Mouse (Mus musculus): ENCODE results near the gene Itga5. TPM values are rescaled to one million over a fixed set of nuclear protein-coding genes. Genes with fewer than 3 reads are reported as not detected.
A peak's percentile ranks its signal among the peaks of the same experiment; 100 is the strongest.
"Not testable (repeated sequence)": the region's sequence is repeated elsewhere in the genome, so short reads cannot be mapped to it uniquely, and the experiment has no call there.

Gene Itga5
- 44.8 and 45.5 TPM in 2 replicates for polyA plus RNA-seq (2015; fragmentation: Nextera tagmentation; extraction: Ambion mirVana)

DNA sequence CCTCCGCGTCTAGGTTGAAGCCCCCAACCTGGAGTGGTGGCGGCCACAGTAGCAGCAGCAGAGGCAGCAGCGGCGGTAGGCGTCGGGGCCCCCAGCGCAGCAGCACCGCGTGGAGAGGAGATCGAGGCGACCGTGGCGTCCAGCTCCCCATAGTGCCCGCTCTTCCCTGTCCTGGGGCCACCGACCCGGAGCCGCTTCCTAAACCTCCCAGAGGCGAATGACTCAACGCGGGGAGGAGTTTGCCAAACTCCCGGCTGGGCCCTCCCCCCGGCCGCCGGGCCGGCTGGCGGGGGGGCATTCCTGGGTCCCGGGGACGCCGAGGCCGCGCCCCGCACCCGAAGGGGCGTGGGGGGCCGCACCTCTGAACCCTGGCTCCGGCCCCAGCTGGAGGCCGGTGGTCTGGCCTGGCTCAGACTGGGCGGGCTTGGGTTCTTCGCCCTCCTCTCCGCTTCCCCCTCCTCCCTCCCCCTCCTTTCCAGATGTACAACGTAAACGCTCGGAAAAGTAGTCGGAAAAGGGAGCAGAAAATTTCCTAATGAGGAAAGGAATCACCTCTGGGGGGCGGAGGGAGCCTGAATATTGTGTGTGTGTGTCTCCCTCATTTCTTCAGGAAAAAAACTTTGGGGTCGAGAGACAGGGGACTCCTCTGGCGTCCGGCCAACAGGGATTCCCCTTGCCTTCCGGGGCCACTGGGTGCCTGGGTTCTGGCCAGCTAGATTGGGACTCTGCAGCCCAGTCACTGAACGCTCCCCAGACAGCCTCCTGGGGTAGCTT, at the start of gene Itga5:
Gene Itga5, minus strand, starts transcription at position 388 of the 774 bp plus-strand sequence.
- no peaks in the 10 kb centered on the region for H3K9me3 ChIP-seq
- peak within 1 kb of the TSS; percentile 86 for H3K4me3 ChIP-seq (replicated peaks)
- 1% methylated on average over 51 of the region's 51 CpGs for WGBS
- H3K36me3 ChIP-seq: no peaks in the 10 kb centered on the region
- peak within 1 kb of the TSS; percentile 87 for H3K4me2 ChIP-seq (replicated peaks)
- peaks cover 19% of the 10 kb centered on the region for H3K4me1 ChIP-seq (replicated peaks)
- ATAC-seq: peak; percentile 84
- H3K27me3 ChIP-seq (replicated peaks): no peaks in the 10 kb centered on the region
- H3K27ac ChIP-seq: peak within 1 kb of the TSS; percentile 92
- peak within 1 kb of the TSS; percentile 89 for H3K9ac ChIP-seq

- H3K36me3 ChIP-seq; H3K9ac ChIP-seq; H3K4me1 ChIP-seq (replicated peaks); H3K4me3 ChIP-seq (replicated peaks); H3K27me3 ChIP-seq (replicated peaks); ATAC-seq; H3K27ac ChIP-seq; H3K9me3 ChIP-seq; H3K4me2 ChIP-seq (replicated peaks): not testable (repeated sequence)
- 82% methylated on average over 3 of the region's 3 CpGs for WGBS
Measured at GRCm38 (mm10) chr15:103405586-103405985, 39.0 kb upstream of the Itga5 start.

DNA sequence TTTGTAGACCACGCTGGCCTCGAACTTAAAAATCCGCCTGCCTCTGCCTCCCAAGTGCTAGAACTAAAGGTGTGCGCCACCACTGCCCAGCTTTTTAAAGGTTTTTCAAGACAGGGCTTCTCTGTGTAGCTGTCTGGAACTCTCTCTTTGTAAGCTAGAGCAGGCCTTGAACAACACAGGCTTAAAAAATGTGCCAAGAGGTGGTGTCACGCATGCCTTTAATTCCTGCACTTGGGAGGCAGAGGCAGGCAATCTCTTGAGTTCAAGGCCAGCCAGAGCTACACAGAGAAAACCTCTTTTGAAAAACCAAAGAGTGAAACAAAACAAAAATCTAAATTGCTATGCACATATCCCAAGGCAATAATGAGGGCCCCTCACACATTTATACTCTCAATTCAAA, 34.8 kb upstream of the Itga5 start:
- no peaks in the 10 kb centered on the region for H3K36me3 ChIP-seq
- no peaks in the 10 kb centered on the region for H3K27me3 ChIP-seq (replicated peaks)
- no peak overlapping the region for H3K9ac ChIP-seq
- no peak overlapping the region for H3K4me2 ChIP-seq (replicated peaks)
- no peak overlapping the region for H3K27ac ChIP-seq
- ATAC-seq: no peak
- no peaks in the 10 kb centered on the region for H3K9me3 ChIP-seq
- 92% methylated on average over 5 of the region's 5 CpGs for WGBS
- no peaks in the 10 kb centered on the region for H3K4me1 ChIP-seq (replicated peaks)
- no peak overlapping the region for H3K4me3 ChIP-seq (replicated peaks)

- Histone ChIP-seq H3K36me3 (no peaks in the 10 kb centered on the region), H3K4me3 (replicated peaks) (no peak overlapping the region), H3K9me3 (no peaks in the 10 kb centered on the region), H3K9ac (no peak overlapping the region), H3K4me1 (replicated peaks) (no peaks in the 10 kb centered on the region), H3K27ac (no peak overlapping the region), H3K4me2 (replicated peaks) (no peak overlapping the region), H3K27me3 (replicated peaks) (no peaks in the 10 kb centered on the region)
- no peak for ATAC-seq
Measured at GRCm38 (mm10) chr15:103393577-103393976, 27.0 kb upstream of the Itga5 start.

- Histone ChIP-seq H3K4me3 (replicated peaks) (no peak overlapping the region), H3K4me1 (replicated peaks) (no peaks in the 10 kb centered on the region; the same call in 1 of the 2 replicates), H3K9me3 (no peaks in the 10 kb centered on the region), H3K27ac (no peak overlapping the region), H3K36me3 (no peaks in the 10 kb centered on the region), H3K4me2 (replicated peaks) (no peak overlapping the region), H3K9ac (no peak overlapping the region), H3K27me3 (replicated peaks) (no peaks in the 10 kb centered on the region)
- ATAC-seq: no peak
- 50% methylated on average over 4 of the region's 4 CpGs for WGBS
Measured at GRCm38 (mm10) chr15:103388556-103389145, 22.1 kb upstream of the Itga5 start.

DNA sequence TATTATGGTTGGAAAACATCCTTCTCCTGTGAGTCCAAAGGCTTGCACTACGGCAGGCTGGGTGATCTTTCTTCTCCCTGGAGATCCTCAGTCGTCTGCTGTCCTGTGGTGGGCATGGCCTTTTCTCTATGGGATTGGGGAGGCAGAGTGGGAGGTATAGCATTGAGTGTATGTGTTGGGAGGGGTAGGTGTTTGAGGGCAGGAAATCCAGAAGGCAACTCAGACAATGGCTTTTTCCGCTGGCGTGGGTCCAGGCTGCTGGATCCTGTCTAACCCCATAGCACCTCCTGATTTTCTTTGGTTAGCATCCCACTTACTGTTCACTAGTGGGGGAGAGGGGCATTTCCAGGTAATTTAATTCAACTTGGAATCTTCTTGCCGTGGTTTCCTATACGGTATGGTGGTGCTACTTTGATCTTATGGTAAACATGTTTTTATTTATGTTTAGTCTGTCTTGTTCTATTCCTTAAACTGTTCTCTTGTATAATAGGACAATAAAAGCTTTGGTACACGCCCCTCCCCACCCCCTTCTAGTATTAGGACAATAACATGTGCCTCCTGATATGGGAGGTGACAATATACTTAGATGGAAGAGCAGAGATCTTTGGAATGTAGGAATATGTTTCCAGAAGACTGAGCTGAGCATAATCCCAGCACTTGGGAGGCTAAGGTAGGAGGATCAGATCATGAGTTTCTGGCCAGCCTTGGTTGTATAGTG, 17.4 kb upstream of the Itga5 start:
- no peaks in the 10 kb centered on the region for H3K9me3 ChIP-seq
- H3K4me2 ChIP-seq (replicated peaks): no peak overlapping the region
- ATAC-seq: peak; percentile 56; the same call in 1 of the 2 replicates
- 57% methylated on average over 7 of the region's 7 CpGs for WGBS
- 0 out of 2 replicates have a peak overlapping the region, but pooled peaks have one; percentile 22 for H3K27ac ChIP-seq
- H3K9ac ChIP-seq: no peak overlapping the region
- H3K36me3 ChIP-seq: no peaks in the 10 kb centered on the region
- peaks cover 6% of the 10 kb centered on the region for H3K4me1 ChIP-seq (replicated peaks)
- H3K4me3 ChIP-seq (replicated peaks): no peak overlapping the region
- H3K27me3 ChIP-seq (replicated peaks): no peaks in the 10 kb centered on the region

DNA sequence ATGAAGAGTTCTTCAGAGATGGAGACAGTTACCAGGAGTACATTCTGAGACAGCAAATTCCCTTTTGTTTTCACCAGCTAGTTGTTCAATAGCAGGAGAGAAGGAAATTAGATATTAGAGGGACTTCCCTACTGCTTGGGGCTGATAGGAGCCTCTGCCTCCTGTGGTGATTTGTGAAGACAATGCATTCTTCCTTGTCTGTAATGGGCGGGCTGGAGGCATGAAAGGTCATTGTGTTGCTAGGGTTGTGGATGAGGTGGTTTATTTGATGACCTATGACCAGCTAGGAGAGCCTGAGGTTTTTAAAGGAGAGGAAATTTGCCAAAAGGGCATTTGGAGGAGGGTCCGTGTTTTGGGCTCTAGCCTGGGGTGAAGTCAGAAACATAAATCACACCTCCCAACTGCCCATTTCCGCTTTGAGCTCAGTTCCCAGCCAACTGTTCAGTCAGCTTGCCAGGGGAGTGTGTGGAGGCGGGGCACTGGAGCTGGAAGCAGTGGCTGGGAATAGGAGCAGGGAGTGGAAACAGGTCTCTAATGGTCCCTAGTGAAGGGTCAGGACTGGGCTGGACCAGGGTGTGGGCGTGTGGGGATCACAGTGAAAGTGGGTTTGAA, 16.3 kb upstream of the Itga5 start:
- H3K9me3 ChIP-seq: no peaks in the 10 kb centered on the region
- H3K4me2 ChIP-seq (replicated peaks): no peak overlapping the region
- WGBS: 34% methylated on average over 5 of the region's 5 CpGs
- H3K36me3 ChIP-seq: no peaks in the 10 kb centered on the region
- peaks cover 15% of the 10 kb centered on the region for H3K4me1 ChIP-seq (replicated peaks)
- peak; percentile 36; the same call in 1 of the 2 replicates for ATAC-seq
- no peak overlapping the region for H3K9ac ChIP-seq
- 0 out of 2 replicates have a peak overlapping the region, but pooled peaks have one; percentile 22 for H3K27ac ChIP-seq
- H3K27me3 ChIP-seq (replicated peaks): no peaks in the 10 kb centered on the region
- no peak overlapping the region for H3K4me3 ChIP-seq (replicated peaks)

DNA sequence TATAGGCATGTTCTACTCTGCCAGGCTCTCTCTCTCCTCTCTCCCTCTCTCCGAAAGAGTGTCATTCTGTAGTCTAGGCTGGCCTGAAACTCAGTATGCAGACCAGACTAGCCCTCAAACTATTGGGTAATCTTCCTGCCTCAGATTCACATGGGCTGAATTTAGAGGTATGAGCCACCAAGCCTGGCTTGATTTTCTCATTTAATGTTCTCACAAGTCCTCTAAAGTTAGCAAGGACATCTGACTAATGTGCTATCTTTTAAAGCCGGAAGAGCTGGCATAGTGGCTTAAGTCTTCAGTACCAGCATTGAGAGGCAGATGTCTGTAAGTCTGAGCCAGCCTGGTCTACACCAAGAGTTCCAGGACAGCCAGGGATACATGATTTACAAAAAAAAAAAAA, 15.5 kb upstream of the Itga5 start:
- Histone ChIP-seq H3K36me3 (no peaks in the 10 kb centered on the region), H3K4me1 (replicated peaks) (peaks cover 24% of the 10 kb centered on the region), H3K27ac (no peak overlapping the region), H3K4me2 (replicated peaks) (no peak overlapping the region), H3K4me3 (replicated peaks) (no peak overlapping the region), H3K9ac (no peak overlapping the region), H3K27me3 (replicated peaks) (no peaks in the 10 kb centered on the region), H3K9me3 (no peaks in the 10 kb centered on the region)
- WGBS: 83% methylated on average over 2 of the region's 2 CpGs
- no peak for ATAC-seq

DNA sequence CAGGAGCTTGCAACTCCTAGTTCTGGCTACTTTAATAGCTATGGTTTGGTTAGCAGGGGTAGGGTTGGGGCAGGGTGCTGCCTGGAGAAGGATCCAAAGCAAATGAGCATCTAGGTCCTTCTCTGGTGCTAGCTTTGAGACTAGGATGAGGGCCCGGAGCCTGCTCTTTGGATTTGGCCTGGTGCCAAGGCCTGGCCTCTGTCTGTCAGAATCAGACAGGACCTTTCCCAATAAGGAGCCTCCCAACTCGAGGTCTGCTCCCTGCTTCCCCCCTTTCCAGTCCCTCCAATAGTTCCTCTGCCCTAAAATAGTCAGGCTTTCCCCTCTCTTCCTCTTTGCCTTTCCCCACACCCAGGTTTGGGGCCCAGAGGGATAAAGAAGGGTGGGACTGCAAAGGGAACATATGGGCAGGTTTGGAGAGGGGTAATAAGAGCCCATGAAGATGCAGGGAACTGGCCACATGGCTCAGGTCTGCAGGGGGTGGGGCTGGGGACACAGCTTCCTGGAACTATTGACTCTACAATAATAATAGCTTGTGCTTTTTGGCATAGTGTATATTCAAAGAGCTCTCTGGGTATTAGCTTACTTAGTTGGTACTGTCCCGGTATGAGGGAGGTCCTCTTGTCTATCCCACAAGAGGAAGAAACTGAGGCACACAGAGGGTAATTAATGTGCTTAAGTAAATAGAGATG, 12.2 kb upstream of the Itga5 start:
- ATAC-seq: peak; percentile 72
- no peaks in the 10 kb centered on the region for H3K9me3 ChIP-seq
- H3K27me3 ChIP-seq (replicated peaks): no peaks in the 10 kb centered on the region
- WGBS: 40% methylated on average over 3 of the region's 3 CpGs
- H3K4me3 ChIP-seq (replicated peaks): no peak overlapping the region
- no peak overlapping the region for H3K9ac ChIP-seq
- peaks cover 27% of the 10 kb centered on the region for H3K4me1 ChIP-seq (replicated peaks)
- no peak overlapping the region for H3K4me2 ChIP-seq (replicated peaks)
- peak overlapping the region; percentile 71 for H3K27ac ChIP-seq
- H3K36me3 ChIP-seq: no peaks in the 10 kb centered on the region

DNA sequence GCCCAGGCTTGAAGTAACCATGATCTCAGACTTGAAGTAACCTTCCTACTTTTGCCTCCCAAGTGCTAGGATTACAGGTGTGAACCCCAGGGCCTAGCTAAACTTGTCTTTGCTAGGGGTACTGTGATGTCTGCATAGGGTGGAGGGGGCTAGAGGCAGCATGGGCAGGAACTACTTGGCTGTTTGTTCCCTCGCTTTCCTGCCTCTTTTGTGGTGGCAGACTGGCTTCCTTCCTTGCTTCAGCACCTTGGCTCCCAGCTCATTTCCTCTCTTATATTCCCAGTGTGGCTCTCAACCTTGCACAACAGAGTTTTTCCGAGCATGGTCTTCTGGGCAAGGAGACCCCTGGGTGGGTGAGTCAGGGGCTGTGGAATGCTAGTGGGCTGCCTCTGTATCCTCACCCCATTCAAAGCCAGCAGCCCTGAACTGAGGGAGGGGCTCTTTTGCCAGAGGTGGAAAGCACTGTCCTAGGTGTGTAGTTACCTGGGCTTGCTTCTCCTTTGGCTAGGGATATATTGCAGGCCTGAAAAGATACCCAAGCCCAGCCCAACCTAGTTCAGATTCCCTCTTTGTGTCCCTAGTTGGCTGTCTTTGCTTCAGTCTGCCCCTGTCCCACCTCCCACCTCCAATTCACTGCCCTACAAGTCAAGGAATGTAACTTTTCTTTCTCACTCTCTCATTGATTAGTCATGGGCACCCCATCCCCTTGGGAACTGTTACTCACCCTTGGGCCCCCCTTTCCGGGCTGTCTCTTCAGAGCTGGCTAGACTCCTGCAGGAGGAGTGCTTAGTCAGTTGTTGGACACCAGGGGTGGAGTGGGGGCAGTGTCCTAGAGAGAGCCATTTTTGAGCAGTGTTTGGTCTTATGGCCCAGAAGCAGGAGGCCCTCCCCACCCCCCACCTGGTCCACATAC, 11.4 kb upstream of the Itga5 start:
- Histone ChIP-seq H3K9me3 (no peaks in the 10 kb centered on the region), H3K27me3 (replicated peaks) (no peaks in the 10 kb centered on the region), H3K9ac (no peak overlapping the region), H3K27ac (peak overlapping the region; percentile 71), H3K4me1 (replicated peaks) (peaks cover 24% of the 10 kb centered on the region), H3K36me3 (no peaks in the 10 kb centered on the region), H3K4me2 (replicated peaks) (no peak overlapping the region), H3K4me3 (replicated peaks) (no peak overlapping the region)
- 76% methylated on average over 3 of the region's 3 CpGs for WGBS
- peak; percentile 57 for ATAC-seq

GRCm38 (mm10) chr15:103376837-103377269, 10.3 kb upstream of the Itga5 start:
- H3K4me2 ChIP-seq (replicated peaks): no peak overlapping the region; the same call in 1 of the 2 replicates
- peak; percentile 57 for ATAC-seq
- H3K4me1 ChIP-seq (replicated peaks): peaks cover 21% of the 10 kb centered on the region
- WGBS: 32% methylated on average over 8 of the region's 8 CpGs
- H3K4me3 ChIP-seq (replicated peaks): no peak overlapping the region
- H3K27me3 ChIP-seq (replicated peaks): no peaks in the 10 kb centered on the region
- peak overlapping the region; percentile 71 for H3K27ac ChIP-seq
- H3K9ac ChIP-seq: no peak overlapping the region
- no peaks in the 10 kb centered on the region for H3K36me3 ChIP-seq
- no peaks in the 10 kb centered on the region for H3K9me3 ChIP-seq

Data from intestine, embryonic 15.5 days (tissue).